ENCODE assay signal across 8 mouse cellular contexts in the genomic region with DNA sequence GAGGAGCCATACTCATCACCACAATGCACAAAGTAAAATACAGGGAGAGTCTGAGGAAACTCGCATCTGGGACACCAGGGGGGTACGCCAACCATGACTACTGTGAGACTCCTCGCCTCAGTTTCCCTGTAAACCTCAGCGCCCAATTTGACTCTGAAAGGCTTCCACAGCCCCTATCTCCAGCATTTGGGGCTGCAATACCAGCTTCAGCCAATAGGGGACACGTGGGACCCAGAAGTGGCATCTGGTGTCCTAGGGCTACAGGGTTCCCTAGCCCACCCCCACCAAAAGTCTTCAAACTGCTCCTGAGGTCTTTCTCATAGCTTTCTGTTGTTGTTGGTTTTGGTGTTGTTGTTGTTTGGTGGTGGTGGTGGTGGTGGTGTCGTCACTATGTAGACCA. TPM values are rescaled to one million over a fixed set of nuclear protein-coding genes. Genes with fewer than 3 reads are reported as not detected.
DNase-seq lines count a peak whose midpoint lies in the region; ATAC-seq and TF ChIP-seq lines count a peak whose summit lies in the region.

No protein-coding gene starts in this region.

- no peak overlapping the region for H3K4me2 ChIP-seq in kidney, embryonic 14.5 days (replicated peaks; ENCODE audit: low read depth, low read length)

- no peak for ATAC-seq in kidney, embryonic 14.5 days (ENCODE audit: low FRiP score, low TSS enrichment)
- ATAC-seq in G1E (ENCODE audit: extremely low read depth, insufficient number of reproducible peaks, low FRiP score, poor library complexity, severe bottlenecking): no peak

- H3K36me3 ChIP-seq in kidney, adult 2 months (ENCODE audit: control insufficient read depth, insufficient read depth, low read length): no peaks in the 10 kb centered on the region
- H3K36me3 ChIP-seq in kidney, embryonic 14.5 days (ENCODE audit: control insufficient read depth, insufficient read depth, low read length): no peaks in the 10 kb centered on the region
- H3K36me3 ChIP-seq in G1E (replicated peaks): no peaks in the 10 kb centered on the region

- no peak overlapping the region for H3K27ac ChIP-seq in kidney, adult 2 months (ENCODE audit: insufficient read depth, low read depth, low read length)
- H3K27ac ChIP-seq in kidney, embryonic 14.5 days (ENCODE audit: low read depth, low read length): no peak overlapping the region

- H3K4me1 ChIP-seq in kidney, adult 2 months (ENCODE audit: control insufficient read depth, insufficient read depth, low read length): peaks cover 14% of the 10 kb centered on the region
- peaks cover 19% of the 10 kb centered on the region for H3K4me1 ChIP-seq in kidney, embryonic 14.5 days (ENCODE audit: control insufficient read depth, insufficient read depth, low read length)
- peaks cover 78% of the 10 kb centered on the region for H3K4me1 ChIP-seq in G1E (ENCODE audit: insufficient read depth, low read depth, low read length)

- TF ChIP-seq POLR2A in kidney, adult 2 months (IDR thresholded peaks at IDR 0.05; ENCODE audit: low read depth, low read length): no peak

- TF ChIP-seq CTCF in kidney, adult 2 months (conservative IDR thresholded peaks at IDR 0.05; ENCODE audit: insufficient read depth, insufficient read length, low read depth, low read length): peak; percentile 45
- peak; percentile 61 for TF ChIP-seq CTCF in G1E (IDR thresholded peaks at IDR 0.05; ENCODE audit: low read depth, low read length)

- no peak overlapping the region for H3K4me3 ChIP-seq in kidney, adult 2 months (ENCODE audit: insufficient read depth, low read depth, low read length)
- no peak overlapping the region for H3K4me3 ChIP-seq in kidney, embryonic 14.5 days (ENCODE audit: low read length)
- H3K4me3 ChIP-seq in G1E (ENCODE audit: low read depth, low read length): no peak overlapping the region

- peak; percentile 43 for DNase-seq in kidney, adult 2 months
- DNase-seq in 416B (ENCODE audit: low read depth) (peak; percentile 45), G1E (ENCODE audit: low spot score) (no peak)
- DNase-seq in induced T-regulatory cell, adult 2 months (ENCODE audit: low read depth): peak; percentile 77
- peak; percentile 79 for DNase-seq in testis, postnatal 10 days (ENCODE audit: low spot score)
- no peak for DNase-seq in ovary, postnatal 10 days (ENCODE audit: low spot score)
- no peak for DNase-seq in frontal cortex, postnatal 14 days (ENCODE audit: low spot score in 2 of 2)

- H3K9me3 ChIP-seq in kidney, embryonic 14.5 days (ENCODE audit: control insufficient read depth, low read length): no peaks in the 10 kb centered on the region
- H3K9me3 ChIP-seq in G1E (replicated peaks): no peaks in the 10 kb centered on the region

- no peak overlapping the region for H3K9ac ChIP-seq in kidney, embryonic 14.5 days (ENCODE audit: low read depth, low read length)

- no peaks in the 10 kb centered on the region for H3K27me3 ChIP-seq in kidney, adult 2 months (replicated peaks; ENCODE audit: control insufficient read depth, insufficient read depth, low read length)
- peaks cover 35% of the 10 kb centered on the region for H3K27me3 ChIP-seq in kidney, embryonic 14.5 days (ENCODE audit: control insufficient read depth, insufficient read depth, low read length)
- H3K27me3 ChIP-seq in G1E (ENCODE audit: insufficient read depth, low read length): peaks cover 35% of the 10 kb centered on the region

- WGBS in kidney, adult 2 months: 46% methylated on average over 6 of the region's 6 CpGs
- 44% methylated on average over 6 of the region's 6 CpGs for WGBS in kidney, embryonic 14.5 days

RNA-seq across cellular contexts. Expression of gene Tjp3, which starts 2.8 kb away (rescaled TPM):
- polyA plus RNA-seq in kidney, adult 2 months (2012; rRNA removed): 13.2 and 19.0 TPM in 2 replicates
- polyA plus RNA-seq in kidney, embryonic 14.5 days (2014; fragmentation: Nextera tagmentation; extraction: Ambion mirVana): 7.6 and 11.6 TPM in 2 replicates
- total RNA-seq in G1E (2014; fragmentation: Nextera tagmentation) (0.44 TPM in 1 of 2 replicates, not detected in the other), G1E (2017) (1.8 and 1.9 TPM in 2 replicates)
- 1.4 and 1.6 TPM in 2 replicates for polyA plus RNA-seq in G1E (2012)

RNA-seq across cellular contexts. Expression of gene Pip5k1c, which starts 4.2 kb away (rescaled TPM):
- 70.7 and 76.3 TPM in 2 replicates for polyA plus RNA-seq in kidney, adult 2 months (2012; rRNA removed)
- 25.4 and 60.7 TPM in 2 replicates for polyA plus RNA-seq in kidney, embryonic 14.5 days (2014; fragmentation: Nextera tagmentation; extraction: Ambion mirVana)
- total RNA-seq in G1E (2014; fragmentation: Nextera tagmentation) (58.0 and 62.2 TPM in 2 replicates), G1E (2017) (58.8 and 66.6 TPM in 2 replicates)
- polyA plus RNA-seq in G1E (2012): 266 and 331 TPM in 2 replicates

RNA-seq across cellular contexts. Expression of gene Apba3, which starts 21.8 kb away (rescaled TPM):
- polyA plus RNA-seq in kidney, adult 2 months (2012; rRNA removed): 142 and 147 TPM in 2 replicates
- 51.4 and 52.7 TPM in 2 replicates for polyA plus RNA-seq in kidney, embryonic 14.5 days (2014; fragmentation: Nextera tagmentation; extraction: Ambion mirVana)
- total RNA-seq in G1E (2014; fragmentation: Nextera tagmentation) (36.2 and 44.6 TPM in 2 replicates), G1E (2017) (27.9 and 38.9 TPM in 2 replicates)
- polyA plus RNA-seq in G1E (2012): 113 and 130 TPM in 2 replicates

RNA-seq across cellular contexts. Expression of gene Mrpl54, which starts 21.9 kb away (rescaled TPM):
- 130 TPM in 2 replicates for polyA plus RNA-seq in kidney, adult 2 months (2012; rRNA removed)
- polyA plus RNA-seq in kidney, embryonic 14.5 days (2014; fragmentation: Nextera tagmentation; extraction: Ambion mirVana): 240 and 276 TPM in 2 replicates
- total RNA-seq in G1E (2014; fragmentation: Nextera tagmentation) (75.6 and 78.6 TPM in 2 replicates), G1E (2017) (186 and 206 TPM in 2 replicates)
- polyA plus RNA-seq in G1E (2012): 612 and 631 TPM in 2 replicates

RNA-seq across cellular contexts. Expression of gene Cactin, which starts 32.3 kb away (rescaled TPM):
- polyA plus RNA-seq in kidney, adult 2 months (2012; rRNA removed): 23.7 and 24.5 TPM in 2 replicates
- polyA plus RNA-seq in kidney, embryonic 14.5 days (2014; fragmentation: Nextera tagmentation; extraction: Ambion mirVana): 21.4 and 29.6 TPM in 2 replicates
- 9.0 and 11.4 TPM in 2 replicates for total RNA-seq in G1E (2014; fragmentation: Nextera tagmentation)
- total RNA-seq in G1E (2017): 23.5 and 23.9 TPM in 2 replicates
- polyA plus RNA-seq in G1E (2012): 77.9 and 80.5 TPM in 2 replicates

Comparison
In these comparisons a context has a peak if more than half of its experiments do, and no peak if none do; other contexts are left out.
1. DNase-seq: peak in kidney, adult 2 months (single experiment), 416B (single experiment), induced T-regulatory cell, adult 2 months (single experiment) and testis, postnatal 10 days (single experiment); none in G1E (single experiment), ovary, postnatal 10 days (single experiment) and frontal cortex, postnatal 14 days (0 of 2).